Mouse (Mus musculus) kidney, adult 11 months (tissue): ENCODE data around the gene Tinagl1.

ENCODE experiments used
- DNase-seq: peaks from one replicate; pipeline ENCODE4 v3.0.0; 2022

Tinagl1 gene

DNA sequence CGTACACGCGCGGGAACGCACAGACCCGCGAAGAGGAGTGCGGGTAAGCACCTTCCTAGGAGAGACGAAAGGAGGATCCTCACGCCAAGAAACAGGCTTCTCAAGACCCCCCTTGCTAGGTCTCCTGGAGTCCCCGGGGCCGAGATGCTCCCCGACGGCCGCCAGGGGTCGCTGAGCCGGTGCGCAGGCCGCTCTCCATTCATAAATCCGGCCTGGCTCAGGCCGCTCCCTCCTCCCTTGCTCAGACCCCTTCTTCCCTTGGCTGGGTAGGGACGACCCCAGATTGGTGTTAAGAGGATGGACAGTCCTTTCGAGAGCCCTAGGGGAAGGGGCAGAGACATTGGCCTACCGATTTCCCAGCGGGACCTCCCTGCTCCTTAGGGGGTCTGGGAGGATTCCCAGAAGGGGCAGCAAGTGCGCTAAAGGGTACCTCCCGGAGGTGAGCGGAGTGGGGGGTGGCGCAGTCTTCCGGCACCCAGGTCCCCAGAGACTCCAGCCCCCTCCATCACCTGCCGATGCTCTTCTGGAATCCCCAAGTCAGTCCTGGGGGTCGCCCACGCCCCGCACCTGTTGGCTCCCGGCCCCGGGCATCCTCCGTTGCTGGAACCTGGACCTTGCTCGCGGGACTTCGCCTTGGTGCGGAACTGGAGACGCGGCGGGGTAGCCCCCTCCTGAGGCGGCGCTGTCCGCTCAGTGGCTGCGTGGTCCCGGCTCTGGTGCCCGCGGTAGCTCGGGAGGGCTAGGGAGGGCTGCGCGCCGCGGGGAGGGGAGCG lies 36.3 kb downstream of the Tinagl1 start:
- DNase-seq, result peak; percentile 50

GRCm38 (mm10) chr4:130133399-130133798 lies 41.5 kb downstream of the Tinagl1 start:
- DNase-seq, result no peak

- DNase-seq, result no peak
Measured at GRCm38 (mm10) chr4:130131448-130132105, 43.3 kb downstream of the Tinagl1 start.

GRCm38 (mm10) chr4:130130641-130131350 lies 44.1 kb downstream of the Tinagl1 start:
- peak; percentile 85 for DNase-seq

DNA sequence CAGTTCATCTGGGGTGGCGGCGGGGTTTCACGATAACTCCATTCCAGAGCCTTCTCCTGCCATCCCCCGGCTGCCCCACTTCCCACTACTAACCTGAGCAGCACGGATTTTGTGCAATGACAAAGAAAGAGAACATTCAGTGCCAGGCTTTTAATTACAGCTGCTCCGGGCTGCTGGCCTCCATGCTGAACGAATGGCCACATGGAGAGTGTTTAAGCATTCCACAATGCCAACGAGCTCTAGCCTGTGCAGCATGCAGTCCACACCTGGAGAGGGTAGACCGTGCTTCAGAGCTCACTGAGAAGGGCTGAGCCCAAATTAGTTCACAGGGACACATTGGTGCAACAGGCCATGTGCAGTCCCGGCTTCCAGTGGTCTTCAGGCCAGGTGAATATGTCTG lies 44.8 kb downstream of the Tinagl1 start:
- peak; percentile 63 for DNase-seq

DNA sequence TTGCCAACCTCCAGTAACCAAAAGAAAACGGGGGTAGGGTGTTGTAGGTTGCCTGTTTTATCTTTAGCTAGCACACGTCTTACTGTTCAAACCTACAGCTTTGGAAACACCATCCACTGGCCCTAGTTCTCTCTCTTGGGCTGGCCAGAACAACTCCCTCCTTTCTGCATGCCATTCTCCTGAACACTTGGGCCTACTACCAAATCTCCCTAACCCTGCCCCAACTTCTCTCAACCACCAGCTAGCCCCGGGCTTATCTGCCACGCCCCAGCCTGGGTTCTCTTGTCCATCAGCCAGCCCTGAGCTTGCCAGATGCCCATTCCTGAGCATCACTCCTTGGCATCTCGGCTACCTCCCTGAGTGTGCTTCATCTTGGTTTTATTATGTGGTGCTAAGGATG lies 46.0 kb downstream of the Tinagl1 start:
- no peak for DNase-seq

DNA sequence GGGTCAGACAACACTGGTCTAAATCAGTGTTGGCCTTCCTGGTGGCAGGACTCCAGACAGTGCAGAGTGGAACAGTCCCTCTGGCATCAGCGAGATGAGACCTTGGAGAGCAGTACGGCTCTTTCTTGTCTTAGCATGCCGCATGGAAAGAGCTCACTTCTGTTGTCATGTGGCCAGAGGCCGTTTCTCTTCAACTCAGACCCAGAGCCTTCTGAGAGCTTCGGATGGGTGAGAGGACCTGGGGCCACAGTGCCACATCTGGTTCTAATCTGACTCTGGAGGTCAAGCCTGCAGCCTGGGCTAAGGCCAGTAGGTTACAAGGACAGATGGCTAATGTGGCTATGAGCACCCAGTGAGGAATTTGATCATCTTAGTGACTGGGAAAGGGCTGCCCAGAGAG lies 49.0 kb downstream of the Tinagl1 start:
- DNase-seq, result no peak

DNA sequence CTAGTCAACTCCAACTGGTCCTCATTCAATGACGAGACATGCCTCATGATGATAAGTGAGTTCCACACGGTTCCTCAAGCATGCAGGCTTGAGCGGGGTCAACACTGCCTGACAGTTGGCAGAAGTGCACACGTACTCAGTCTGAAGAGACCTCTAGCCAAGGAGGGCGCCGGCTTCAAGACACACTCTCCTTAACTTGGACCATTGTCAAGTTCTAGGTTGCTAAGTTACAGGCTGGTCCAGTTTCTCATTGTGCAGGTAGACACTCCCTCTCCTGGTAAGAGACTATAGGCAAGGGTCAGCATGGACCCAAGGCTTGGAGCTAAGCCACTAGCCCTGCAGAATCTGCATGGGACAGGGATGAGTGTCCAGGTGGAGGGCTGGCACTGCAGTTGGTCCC lies 49.8 kb downstream of the Tinagl1 start:
- DNase-seq, result no peak

DNA sequence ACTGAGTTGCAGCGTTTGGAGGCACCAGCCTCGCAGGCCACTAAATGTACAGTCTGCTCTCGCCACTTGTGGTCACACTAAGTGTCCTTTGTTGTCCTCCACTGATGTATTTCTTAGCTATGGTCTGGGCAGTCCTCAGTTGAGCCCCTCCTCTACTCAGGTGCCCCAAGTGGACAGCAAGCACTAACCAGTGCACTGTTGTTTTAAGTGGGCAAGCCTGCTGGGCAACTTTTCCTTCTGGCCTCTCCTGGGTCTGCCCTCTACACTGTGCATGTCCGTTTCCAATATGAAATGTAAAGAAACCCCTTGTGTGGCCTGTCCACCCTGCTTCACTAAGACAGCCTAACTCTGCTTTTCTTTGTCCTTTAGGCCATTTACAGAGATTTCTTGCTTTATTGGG lies 50.8 kb downstream of the Tinagl1 start:
- DNase-seq, result no peak

GRCm38 (mm10) chr4:130123020-130123419 lies 51.9 kb downstream of the Tinagl1 start:
- no peak for DNase-seq

DNA sequence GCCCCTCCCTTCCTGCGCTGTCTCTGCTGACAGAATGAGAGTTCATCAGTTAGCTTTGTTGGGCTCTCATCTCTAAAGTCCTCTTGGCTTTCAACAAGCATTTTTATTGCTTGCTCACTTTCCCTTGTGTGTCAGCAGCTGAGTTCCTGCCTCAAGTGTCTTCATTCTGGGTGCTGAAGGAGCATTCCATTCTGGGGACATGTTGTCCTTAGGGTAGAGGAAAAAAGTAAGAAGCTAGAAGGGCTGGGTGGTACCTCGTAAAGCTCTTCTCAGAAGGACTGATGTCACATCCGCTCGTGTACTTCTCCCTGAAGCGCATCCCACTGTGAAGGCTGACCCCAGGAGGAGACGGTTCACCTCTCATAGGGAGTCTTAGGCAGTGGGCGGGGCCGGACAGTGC lies 53.4 kb downstream of the Tinagl1 start:
- no peak for DNase-seq

GRCm38 (mm10) chr4:130120752-130121151 lies 54.2 kb downstream of the Tinagl1 start:
- DNase-seq, result no peak
